Comparison of ENCODE assay signal across 8 mouse cellular contexts in genomic region chr11:104157603-104158259, GRCm38 (mm10). TPM values are rescaled to one million over a fixed set of nuclear protein-coding genes. Genes with fewer than 3 reads are reported as not detected.
DNase-seq lines count a peak whose midpoint lies in the region; ATAC-seq and TF ChIP-seq lines count a peak whose summit lies in the region.

No protein-coding gene starts in this region.

- intact Hi-C loops in heart, postnatal 25 days (cut with DNase I) = no loop called here
- intact Hi-C loops in gastrocnemius, postnatal 14 days (cut with DNase I; ENCODE audit: low total_unique reads) = no loop called here
- intact Hi-C loops in left cerebral cortex, postnatal 10 days (cut with DNase I) = no loop called here

- ATAC-seq in intestine, postnatal 0 days = no peak

- H3K4me3 ChIP-seq in intestine, postnatal 0 days (ENCODE audit: low read depth, low read length) = no peak overlapping the region; the same call in 1 of the 2 replicates
- H3K4me3 ChIP-seq in midbrain, embryonic 10.5 days = peak overlapping the region; percentile 62

- H3K9ac ChIP-seq in intestine, postnatal 0 days (ENCODE audit: low read depth, low read length) = no peak overlapping the region

- H3K4me1 ChIP-seq in intestine, postnatal 0 days (replicated peaks; ENCODE audit: control insufficient read depth, insufficient read depth, low read length) = no peaks in the 10 kb centered on the region
- peaks cover 38% of the 10 kb centered on the region for H3K4me1 ChIP-seq in midbrain, embryonic 10.5 days

- peak; percentile 46 for TF ChIP-seq CTCF in intestine, postnatal 0 days (IDR thresholded peaks at IDR 0.05; ENCODE audit: low read depth)

- H3K27me3 ChIP-seq in intestine, postnatal 0 days (replicated peaks; ENCODE audit: control insufficient read depth, insufficient read depth, low read length) = peaks cover 19% of the 10 kb centered on the region
- peaks cover 44% of the 10 kb centered on the region for H3K27me3 ChIP-seq in midbrain, embryonic 10.5 days (ENCODE audit: low read depth, poor library complexity, severe bottlenecking)

- peak overlapping the region; percentile 47; the same call in 1 of the 2 replicates for H3K4me2 ChIP-seq in intestine, postnatal 0 days (replicated peaks; ENCODE audit: low read depth)

- no peaks in the 10 kb centered on the region for H3K9me3 ChIP-seq in intestine, postnatal 0 days (ENCODE audit: control insufficient read depth)
- H3K9me3 ChIP-seq in midbrain, embryonic 10.5 days (replicated peaks) = no peaks in the 10 kb centered on the region

- 6% methylated on average over 23 of the region's 23 CpGs for WGBS in intestine, postnatal 0 days
- WGBS in midbrain, embryonic 10.5 days = 2% methylated on average over 23 of the region's 23 CpGs

- H3K27ac ChIP-seq in intestine, postnatal 0 days (ENCODE audit: low read depth, low read length) = no peak overlapping the region
- H3K27ac ChIP-seq in midbrain, embryonic 10.5 days (replicated peaks) = peak overlapping the region; percentile 82

- no peaks in the 10 kb centered on the region for H3K36me3 ChIP-seq in intestine, postnatal 0 days (ENCODE audit: control insufficient read depth, insufficient read depth)
- H3K36me3 ChIP-seq in midbrain, embryonic 10.5 days = no peaks in the 10 kb centered on the region

- peak; percentile 28 to 29 for DNase-seq in heart, adult 18-20 months
- DNase-seq in heart, postnatal 25 days (ENCODE audit: low spot score) = no peak
- DNase-seq in embryo, embryonic 10 days (ENCODE audit: low spot score) = peak; percentile 88
- DNase-seq in gastrocnemius, postnatal 14 days = peak; percentile 50
- DNase-seq in left cerebral cortex, postnatal 10 days (ENCODE audit: extremely low spot score in 1 of 2, low spot score in 2 of 2) = peak; percentile 81 to 87
- DNase-seq in midbrain, embryonic 10.5 days (ENCODE audit: low spot score) = peak; percentile 90
- DNase-seq in right cerebral cortex, postnatal 4 days = peak; percentile 82

RNA-seq across cellular contexts. Expression of gene Crhr1, which starts 25.1 kb away (rescaled TPM):
- total RNA-seq in heart, adult 18-20 months (2021) = not detected
- not detected for total RNA-seq in heart, postnatal 25 days (2021)
- total RNA-seq in gastrocnemius, postnatal 14 days (2021) = not detected
- polyA plus RNA-seq in intestine, postnatal 0 days (2015; fragmentation: Nextera tagmentation; extraction: Ambion mirVana) = not detected in 2 replicates
- 10 to 100 TPM; 36.5 to 40.3 TPM for total RNA-seq in left cerebral cortex, postnatal 10 days (2021)
- 0.10 and 0.12 TPM in 2 replicates for polyA plus RNA-seq in midbrain, embryonic 10.5 days (2016; fragmentation: Nextera tagmentation; extraction: Ambion mirVana)

RNA-seq across cellular contexts. Expression of gene Sppl2c, which starts 28.4 kb away (rescaled TPM):
- total RNA-seq in heart, adult 18-20 months (2021) = not detected
- not detected for total RNA-seq in heart, postnatal 25 days (2021)
- not detected for total RNA-seq in gastrocnemius, postnatal 14 days (2021)
- not detected in 2 replicates for polyA plus RNA-seq in intestine, postnatal 0 days (2015; fragmentation: Nextera tagmentation; extraction: Ambion mirVana)
- total RNA-seq in left cerebral cortex, postnatal 10 days (2021) = not detected
- not detected in 2 replicates for polyA plus RNA-seq in midbrain, embryonic 10.5 days (2016; fragmentation: Nextera tagmentation; extraction: Ambion mirVana)

Comparison
In these comparisons a context has a peak if more than half of its experiments do, and no peak if none do; other contexts are left out.
1. RNA of gene Crhr1, which starts 25.1 kb away (total RNA-seq): 36.5 to 40.3 TPM in left cerebral cortex, postnatal 10 days; not detected in gastrocnemius, postnatal 14 days, not detected in heart, adult 18-20 months and not detected in heart, postnatal 25 days; every median in the first group is over 10 times any median in the second.